Mouse (Mus musculus) heart, embryonic 14.5 days (tissue): Measurements from ENCODE around the gene Patz1. TPM values are rescaled to one million over a fixed set of nuclear protein-coding genes. Genes with fewer than 3 reads are reported as not detected.
A peak's percentile ranks its signal among the peaks of the same experiment; 100 is the strongest.

Experiments
- ATAC-seq: fragments of 200-750 bp; cut with Nextera tagmentation; 2 replicates; pipeline ENCODE4 v1.8.0; 2017; ENCODE audit warnings: low read depth, moderate TSS enrichment; ENCODE audit not compliant: insufficient number of reproducible peaks, insufficient read depth, low FRiP score
- H3K27ac ChIP-seq, 2 experiments: fragments of 200-500 bp in 1 of 2; fragments of 300-500 bp in 1 of 2; sonication (generic) in 1 of 2; replicated peaks in 1 of 2; 2 replicates each; pipeline ENCODE4 v1.5.1; 2012 to 2014; ENCODE audit warnings: low read depth in 2 of 2, low read length in 2 of 2, control low read depth in 1 of 2, mild to moderate bottlenecking in 1 of 2, mixed read lengths in 1 of 2; ENCODE audit not compliant: control insufficient read depth in 1 of 2, insufficient read depth in 1 of 2
- H3K27me3 ChIP-seq: fragments of 300-500 bp; sonication (generic); 2 replicates; pipeline ENCODE4 v1.6.1; 2014; ENCODE audit warnings: mild to moderate bottlenecking, low read length, control low read depth; ENCODE audit not compliant: control insufficient read depth, insufficient read depth
- H3K36me3 ChIP-seq: fragments of 300-500 bp; sonication (generic); 2 replicates; pipeline ENCODE4 v1.6.1; 2014; ENCODE audit warnings: mild to moderate bottlenecking, control low read depth, low read length, mixed read lengths; ENCODE audit not compliant: control insufficient read depth, insufficient read depth
- H3K4me1 ChIP-seq, 2 experiments: fragments of 200-500 bp in 1 of 2; fragments of 300-500 bp in 1 of 2; sonication (generic) in 1 of 2; 2 replicates each; pipeline ENCODE4 v1.6.1; 2012 to 2014; ENCODE audit warnings: low read length in 2 of 2, control low read depth in 1 of 2, mixed read lengths in 1 of 2; ENCODE audit not compliant: control insufficient read depth in 2 of 2, insufficient read depth in 2 of 2
- H3K4me2 ChIP-seq: fragments of 300-500 bp; sonication (generic); 2 replicates; pipeline ENCODE4 v1.6.1; 2014; ENCODE audit warnings: mild to moderate bottlenecking, low read length
- H3K4me3 ChIP-seq, 2 experiments: fragments of 200-500 bp in 1 of 2; fragments of 300-500 bp in 1 of 2; sonication (generic) in 1 of 2; 2 replicates each; pipeline ENCODE4 v1.5.1; 2012 to 2014; ENCODE audit warnings: low read length in 2 of 2, mild to moderate bottlenecking in 2 of 2, control low read depth in 1 of 2, low read depth in 1 of 2, moderate library complexity in 1 of 2; ENCODE audit not compliant: control insufficient read depth in 1 of 2, insufficient read depth in 1 of 2
- H3K9ac ChIP-seq: fragments of 300-500 bp; sonication (generic); 2 replicates; pipeline ENCODE4 v1.6.1; 2014; ENCODE audit warnings: mild to moderate bottlenecking, low read length
- H3K9me3 ChIP-seq: fragments of 300-500 bp; sonication (generic); 2 replicates; pipeline ENCODE4 v1.6.1; 2016; ENCODE audit warnings: low read length, control low read depth; ENCODE audit not compliant: control insufficient read depth
- WGBS: fragments of 180-500 bp; shearing (Covaris S2); extraction: QIAGEN DNeasy Blood & Tissue Kit; methylation state at CpG from one replicate; pipeline ENCODE4 v1.1.7; 2014; 5-methylcytosine and 5-hydroxymethylcytosine counted together
- polyA plus RNA-seq: library from polyadenylated mRNA; unstranded; fragments of >200 nt; fragmentation: Nextera tagmentation; extraction: Ambion mirVana; gene quantifications from 2 replicates; pipeline ENCODE4 v1.2.1, GENCODE M21; 2014

The Patz1 gene
- polyA plus RNA-seq, 1 experiment from 2014 or later, result 23.7 TPM

DNA sequence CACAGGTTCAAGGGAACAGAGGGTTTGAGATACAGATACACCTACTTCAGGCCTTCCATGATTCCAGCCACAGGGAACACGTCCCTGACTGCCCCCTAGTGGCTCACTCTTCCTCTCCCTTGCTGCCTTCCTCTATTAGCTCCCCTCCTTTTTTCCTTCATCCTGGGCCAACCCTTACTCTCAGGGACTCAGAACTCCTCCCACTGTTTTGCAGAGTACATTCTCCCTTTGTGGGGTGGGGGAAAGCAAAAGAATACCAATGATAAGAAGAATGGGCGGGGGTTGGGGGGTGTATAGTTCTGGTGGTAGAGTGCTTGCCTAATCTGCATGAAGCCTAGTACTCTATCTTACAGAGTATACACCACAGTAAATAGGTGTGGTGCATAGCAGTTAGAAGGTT is 25.5 kb downstream of the Patz1 start:
- H3K9ac ChIP-seq, result no peak overlapping the region
- peaks cover 35% of the 10 kb centered on the region for H3K36me3 ChIP-seq
- H3K27me3 ChIP-seq, result no peaks in the 10 kb centered on the region
- H3K27ac ChIP-seq, result no peak overlapping the region
- no peaks in the 10 kb centered on the region for H3K9me3 ChIP-seq
- 19% methylated on average over 2 of the region's 2 CpGs for WGBS
- H3K4me1 ChIP-seq, result peaks cover 0 to 2% of the 10 kb centered on the region in 2 experiments; a peak in 2 of 4 replicates
- no peak overlapping the region for H3K4me2 ChIP-seq
- ATAC-seq, result no peak
- no peak overlapping the region for H3K4me3 ChIP-seq

DNA sequence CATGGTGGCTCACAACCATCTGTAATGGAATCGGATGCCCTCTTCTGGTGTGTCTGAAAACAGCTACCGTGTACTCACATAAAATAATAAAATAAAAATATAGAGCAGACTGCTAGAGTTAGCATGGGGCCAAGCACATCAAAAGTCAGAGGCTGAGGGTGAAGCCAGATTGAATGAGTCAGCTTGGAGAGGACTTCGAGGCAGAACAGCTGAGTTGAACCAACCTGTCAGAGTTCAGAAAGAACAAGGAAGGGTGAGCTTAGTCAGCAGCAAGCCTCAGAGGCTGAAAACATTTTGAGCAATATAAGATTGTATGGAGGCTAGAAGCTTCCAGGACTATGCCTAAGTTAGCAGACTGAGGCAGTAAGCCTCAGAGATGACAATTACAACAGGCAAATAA is 29.6 kb downstream of the Patz1 start:
- Histone ChIP-seq H3K27ac (no peak overlapping the region), H3K9ac (no peak overlapping the region), H3K4me2 (no peak overlapping the region), H3K36me3 (no peaks in the 10 kb centered on the region), H3K9me3 (no peaks in the 10 kb centered on the region), H3K27me3 (no peaks in the 10 kb centered on the region), H3K4me1 (no peaks in the 10 kb centered on the region), H3K4me3 (no peak overlapping the region)
- 87% methylated on average over 3 of the region's 3 CpGs for WGBS
- no peak for ATAC-seq

DNA sequence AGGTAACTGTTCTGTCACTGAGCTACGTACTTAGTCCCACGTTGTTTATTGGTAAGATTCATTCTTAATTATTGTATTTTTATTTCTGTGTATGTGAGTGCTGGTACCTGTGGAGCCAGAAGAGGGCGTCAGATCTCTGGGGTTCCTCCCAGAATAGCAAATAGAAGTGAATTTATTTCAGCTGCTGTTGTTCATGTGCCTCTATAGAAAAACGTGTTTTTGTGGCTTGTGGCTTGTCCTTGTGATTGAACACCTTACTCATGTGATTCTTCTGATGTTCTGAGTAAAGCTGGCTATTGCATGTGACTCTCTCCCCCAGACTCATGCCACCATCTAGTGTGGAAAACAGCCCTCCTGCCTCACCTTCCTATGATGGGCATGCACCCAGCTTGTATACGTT is 39.6 kb downstream of the Patz1 start:
- Histone ChIP-seq H3K36me3 (peaks cover 6% of the 10 kb centered on the region), H3K27ac (no peak overlapping the region), H3K4me2 (no peak overlapping the region), H3K9ac (no peak overlapping the region), H3K27me3 (no peaks in the 10 kb centered on the region), H3K9me3 (no peaks in the 10 kb centered on the region), H3K4me1 (peaks cover 19 to 37% of the 10 kb centered on the region in 2 experiments), H3K4me3 (no peak overlapping the region)
- ATAC-seq, result no peak
- WGBS, result 79% methylated on average over 5 of the region's 5 CpGs

DNA sequence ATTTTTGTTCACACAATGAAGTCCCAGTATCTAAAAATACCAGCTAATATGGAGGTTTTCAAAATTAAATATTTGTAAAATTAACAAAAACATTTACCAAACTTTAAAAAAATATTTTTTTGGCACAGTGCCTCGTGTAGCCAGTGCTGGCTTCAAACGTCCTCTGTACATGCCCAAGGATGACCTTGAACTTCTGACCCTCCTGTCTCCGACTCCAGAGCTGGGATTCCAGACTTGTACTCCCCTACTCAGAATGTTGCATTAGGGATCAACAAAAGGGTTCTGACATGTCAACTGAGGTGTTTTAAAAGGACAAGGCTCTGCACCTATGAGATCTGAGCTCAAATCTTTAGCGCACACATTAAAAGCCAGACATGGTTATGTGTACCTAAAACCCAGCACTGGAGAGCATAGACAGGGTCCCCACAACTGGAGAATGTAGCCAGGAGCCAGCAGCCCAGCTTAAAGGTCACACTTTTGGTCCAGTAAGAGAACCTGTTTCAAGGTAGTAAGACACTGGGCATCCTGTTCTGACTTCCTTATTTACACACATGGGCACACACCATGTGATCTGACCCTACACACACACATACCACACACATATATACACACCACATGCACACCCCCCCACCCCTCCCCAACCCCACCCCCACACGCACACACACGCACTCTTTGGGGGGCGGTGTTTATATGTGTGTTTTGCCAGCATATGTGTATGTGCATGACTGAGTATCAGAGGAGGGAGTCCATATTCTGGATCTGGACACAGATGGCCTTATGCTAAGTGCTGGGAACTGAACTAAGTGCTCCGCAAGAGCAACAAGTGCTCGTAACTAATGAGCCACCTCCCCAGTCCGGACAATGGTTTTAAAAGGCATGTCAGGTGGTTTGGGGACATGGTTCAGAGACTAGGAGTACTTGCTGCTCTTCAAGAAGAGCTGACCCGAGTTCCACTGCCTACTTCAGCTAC is 40.4 kb downstream of the Patz1 start:
- Histone ChIP-seq H3K27me3 (no peaks in the 10 kb centered on the region), H3K4me2 (peak overlapping the region; percentile 100; the same call in 1 of the 2 replicates), H3K36me3 (peaks cover 14% of the 10 kb centered on the region), H3K27ac (peak overlapping the region; percentile 82 to 90), H3K4me1 (peaks cover 19 to 37% of the 10 kb centered on the region in 2 experiments), H3K4me3 (no peak overlapping the region), H3K9me3 (no peaks in the 10 kb centered on the region), H3K9ac (no peak overlapping the region; the same call in 1 of the 2 replicates)
- WGBS, result 64% methylated on average over 11 of the region's 11 CpGs
- no peak for ATAC-seq

DNA sequence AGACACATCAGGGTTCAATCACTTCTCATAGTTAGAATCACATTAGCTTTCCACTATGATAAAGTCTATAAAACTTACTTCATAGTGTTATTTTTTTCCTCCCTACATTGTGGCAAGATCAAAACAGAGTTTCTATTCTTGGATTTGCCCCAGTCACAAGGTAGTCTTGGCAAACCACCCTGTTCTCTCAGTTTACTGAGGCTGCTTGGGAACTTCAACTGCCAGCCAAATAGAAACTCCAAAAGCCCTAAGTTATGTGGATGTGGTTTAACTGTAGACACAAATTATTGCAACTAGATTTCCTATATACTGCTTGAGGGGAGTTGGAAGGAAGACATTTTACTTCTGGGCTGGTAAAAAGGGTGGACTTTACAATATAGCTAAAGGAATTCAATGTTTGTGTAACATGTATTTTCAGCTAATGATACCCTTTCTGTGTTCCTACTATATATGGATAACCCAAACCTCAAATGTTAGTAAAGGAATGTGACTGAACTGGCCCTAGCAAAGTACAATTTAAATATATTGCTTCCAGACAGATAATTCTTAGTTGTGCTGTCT is 41.3 kb downstream of the Patz1 start, which contains the start of gene Pik3ip1:
Gene Pik3ip1 (plus strand): TSS at position 511 of the 561 bp plus-strand sequence.
- H3K4me3 ChIP-seq, result peak within 1 kb of the TSS; percentile 54 to 58
- no peak for ATAC-seq
- H3K27me3 ChIP-seq, result no peaks in the 10 kb centered on the region
- H3K9ac ChIP-seq, result peak within 1 kb of the TSS; percentile 89
- H3K9me3 ChIP-seq, result no peaks in the 10 kb centered on the region
- peak within 1 kb of the TSS; percentile 82 to 90 for H3K27ac ChIP-seq
- peaks cover 23 to 42% of the 10 kb centered on the region in 2 experiments for H3K4me1 ChIP-seq
- peaks cover 19% of the 10 kb centered on the region for H3K36me3 ChIP-seq
- H3K4me2 ChIP-seq, result peak within 1 kb of the TSS; percentile 100

DNA sequence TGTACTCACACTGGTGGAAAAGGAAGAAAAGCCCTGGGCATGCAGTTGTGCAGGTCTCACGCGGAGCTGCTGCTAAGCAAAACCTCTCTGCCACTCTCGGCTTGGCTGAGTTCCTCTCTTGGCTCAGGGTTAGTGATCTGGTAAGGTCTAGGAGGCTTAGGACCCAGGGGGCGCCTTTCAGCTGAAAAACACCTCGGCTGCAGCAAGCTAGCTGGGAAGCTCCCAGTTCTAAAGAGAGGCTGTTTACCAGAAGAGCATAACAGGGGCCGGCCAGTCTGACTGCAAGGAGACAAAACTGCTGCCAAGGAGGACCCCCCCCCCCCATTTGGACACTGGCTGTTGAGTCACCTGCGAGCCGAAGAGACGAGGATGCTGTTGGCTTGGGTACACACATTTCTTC is 41.9 kb downstream of the Patz1 start:
- ATAC-seq, result peak; percentile 31; the same call in 1 of the 2 replicates

DNA sequence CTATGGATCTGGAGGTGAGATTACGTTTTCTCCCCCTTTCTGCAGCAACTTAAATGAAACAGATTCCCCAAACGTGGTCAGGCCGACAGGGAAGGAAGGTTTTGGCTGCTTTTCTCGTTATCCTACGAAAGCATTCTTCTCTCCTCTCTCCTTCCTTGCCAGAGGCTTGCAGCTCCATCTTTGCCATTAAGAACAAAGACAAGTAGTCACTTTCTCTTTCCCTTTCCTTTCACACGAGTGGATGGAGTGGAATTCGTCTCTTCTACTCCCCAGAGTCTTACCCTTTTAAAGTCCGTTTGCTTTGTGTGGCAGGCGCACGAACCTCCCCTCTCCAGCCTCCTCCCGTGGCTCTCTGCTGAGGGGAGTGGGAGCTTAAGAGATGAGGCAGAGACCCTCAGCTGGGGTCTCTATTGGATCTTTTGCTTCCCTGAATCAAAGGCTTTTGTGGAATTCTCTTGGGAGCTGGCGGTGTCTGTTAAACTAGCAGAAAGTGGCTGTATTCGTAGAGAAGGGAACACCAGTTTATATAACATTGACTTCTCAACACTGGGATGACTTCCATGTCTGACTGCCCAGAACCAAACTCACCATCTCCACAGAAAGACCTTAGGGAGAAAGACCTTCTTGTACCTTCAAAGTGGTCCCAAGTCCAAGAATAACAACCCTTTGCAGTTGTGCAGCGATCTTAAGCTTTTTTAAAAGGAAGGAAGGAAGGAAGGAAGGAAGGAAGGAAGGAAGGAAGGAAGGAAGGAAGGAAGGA is 42.5 kb downstream of the Patz1 start:
- Histone ChIP-seq H3K9me3 (no peaks in the 10 kb centered on the region), H3K27ac (peak overlapping the region; percentile 71 to 90), H3K36me3 (peaks cover 19% of the 10 kb centered on the region), H3K27me3 (no peaks in the 10 kb centered on the region), H3K4me1 (peaks cover 35 to 54% of the 10 kb centered on the region in 2 experiments), H3K4me2 (peak overlapping the region; percentile 100), H3K9ac (peak overlapping the region; percentile 89), H3K4me3 (peak overlapping the region; percentile 54 to 58)
- ATAC-seq, result no peak
- WGBS, result 4% methylated on average over 14 of the region's 14 CpGs

More for the DNA sequence above, 41.9 kb downstream of the Patz1 start:
- peaks cover 19% of the 10 kb centered on the region for H3K36me3 ChIP-seq
- H3K27ac ChIP-seq, result peak overlapping the region; percentile 71 to 90
- WGBS, result 2% methylated on average over 9 of the region's 9 CpGs
- peak overlapping the region; percentile 100 for H3K4me2 ChIP-seq
- H3K9me3 ChIP-seq, result no peaks in the 10 kb centered on the region
- no peaks in the 10 kb centered on the region for H3K27me3 ChIP-seq
- H3K9ac ChIP-seq, result peak overlapping the region; percentile 89
- H3K4me1 ChIP-seq, result peaks cover 29 to 48% of the 10 kb centered on the region in 2 experiments
- H3K4me3 ChIP-seq, result peak overlapping the region; percentile 54 to 58
